Mouse (Mus musculus): ENCODE results near the gene Ube2k. TPM values are rescaled to one million over a fixed set of nuclear protein-coding genes. Genes with fewer than 3 reads are reported as not detected.
"Not testable (repeated sequence)": the region's sequence is repeated elsewhere in the genome, so short reads cannot be mapped to it uniquely, and the experiment has no call there.

Gene Ube2k
- polyA plus RNA-seq, 1 experiment from 2014 or later, result 107 TPM

- no peaks in the 10 kb centered on the region for H3K9me3 ChIP-seq (ENCODE audit: control insufficient read depth, low read length)
- H3K27me3 ChIP-seq (ENCODE audit: control insufficient read depth, insufficient read depth, low read length), result no peaks in the 10 kb centered on the region
- no peak overlapping the region for H3K4me2 ChIP-seq (ENCODE audit: low read length)
- no peak overlapping the region for H3K4me3 ChIP-seq (ENCODE audit: control insufficient read depth in 1 of 2, insufficient read depth in 1 of 2, low read depth in 1 of 2, low read length in 2 of 2)
- WGBS, result 24% methylated on average over 8 of the region's 8 CpGs
- ATAC-seq (ENCODE audit: insufficient number of reproducible peaks, insufficient read depth, low FRiP score, low read depth), result no peak
- no peak overlapping the region for H3K9ac ChIP-seq (ENCODE audit: low read length)
- no peaks in the 10 kb centered on the region for H3K36me3 ChIP-seq (ENCODE audit: control insufficient read depth, insufficient read depth, low read length)
- H3K4me1 ChIP-seq (ENCODE audit: control insufficient read depth in 2 of 2, insufficient read depth in 2 of 2, low read length in 2 of 2), result no peaks in the 10 kb centered on the region
- H3K27ac ChIP-seq (replicated peaks in 1 of 2; ENCODE audit: control insufficient read depth in 1 of 2, insufficient read depth in 1 of 2, low read depth in 2 of 2, low read length in 2 of 2), result no peak overlapping the region
Measured at GRCm38 (mm10) chr5:65525674-65526443, 11.2 kb upstream of the Ube2k start.

GRCm38 (mm10) chr5:65531283-65531682 is 5.8 kb upstream of the Ube2k start:
- H3K27me3 ChIP-seq (ENCODE audit: control insufficient read depth, insufficient read depth, low read length), result no peaks in the 10 kb centered on the region
- H3K4me1 ChIP-seq (ENCODE audit: control insufficient read depth in 2 of 2, insufficient read depth in 2 of 2, low read length in 2 of 2), result peaks cover 0 to 3% of the 10 kb centered on the region in 2 experiments; a peak in 2 of 4 replicates
- no peak overlapping the region for H3K9ac ChIP-seq (ENCODE audit: low read length)
- ATAC-seq (ENCODE audit: insufficient number of reproducible peaks, insufficient read depth, low FRiP score, low read depth), result no peak
- H3K27ac ChIP-seq (replicated peaks in 1 of 2; ENCODE audit: control insufficient read depth in 1 of 2, insufficient read depth in 1 of 2, low read depth in 2 of 2, low read length in 2 of 2), result no peak overlapping the region
- no peaks in the 10 kb centered on the region for H3K9me3 ChIP-seq (ENCODE audit: control insufficient read depth, low read length)
- H3K36me3 ChIP-seq (ENCODE audit: control insufficient read depth, insufficient read depth, low read length), result no peaks in the 10 kb centered on the region
- WGBS, result 83% methylated on average over 3 of the region's 3 CpGs
- no peak overlapping the region for H3K4me3 ChIP-seq (ENCODE audit: control insufficient read depth in 1 of 2, insufficient read depth in 1 of 2, low read depth in 1 of 2, low read length in 2 of 2)
- H3K4me2 ChIP-seq (ENCODE audit: low read length), result no peak overlapping the region

GRCm38 (mm10) chr5:65534496-65534895 is 2.5 kb upstream of the Ube2k start:
- Histone ChIP-seq H3K36me3 (ENCODE audit: control insufficient read depth, insufficient read depth, low read length) (no peaks in the 10 kb centered on the region), H3K4me3 (ENCODE audit: control insufficient read depth in 1 of 2, insufficient read depth in 1 of 2, low read depth in 1 of 2, low read length in 2 of 2) (no peak overlapping the region), H3K9ac (ENCODE audit: low read length) (no peak overlapping the region), H3K27ac (replicated peaks in 1 of 2; ENCODE audit: control insufficient read depth in 1 of 2, insufficient read depth in 1 of 2, low read depth in 2 of 2, low read length in 2 of 2) (no peak overlapping the region), H3K4me1 (ENCODE audit: control insufficient read depth in 2 of 2, insufficient read depth in 2 of 2, low read length in 2 of 2) (peaks cover 0 to 14% of the 10 kb centered on the region in 2 experiments; a peak in 3 of 4 replicates), H3K27me3 (ENCODE audit: control insufficient read depth, insufficient read depth, low read length) (no peaks in the 10 kb centered on the region), H3K9me3 (ENCODE audit: control insufficient read depth, low read length) (no peaks in the 10 kb centered on the region), H3K4me2 (ENCODE audit: low read length) (no peak overlapping the region)
- no peak for ATAC-seq (ENCODE audit: insufficient number of reproducible peaks, insufficient read depth, low FRiP score, low read depth)
- 74% methylated on average over 4 of the region's 4 CpGs for WGBS

- no peak overlapping the region for H3K27ac ChIP-seq (replicated peaks in 1 of 2; ENCODE audit: control insufficient read depth in 1 of 2, insufficient read depth in 1 of 2, low read depth in 2 of 2, low read length in 2 of 2)
Measured at GRCm38 (mm10) chr5:65535457-65536067, 1.5 kb upstream of the Ube2k start.

GRCm38 (mm10) chr5:65536068-65536465 is 966 bp upstream of the Ube2k start:
- Histone ChIP-seq H3K9ac (ENCODE audit: low read length) (peak overlapping the region; percentile 90), H3K4me3 (ENCODE audit: control insufficient read depth in 1 of 2, insufficient read depth in 1 of 2, low read depth in 1 of 2, low read length in 2 of 2) (peak overlapping the region; percentile 81 to 83), H3K4me2 (ENCODE audit: low read length) (peak overlapping the region; percentile 79), H3K27ac (replicated peaks in 1 of 2; ENCODE audit: control insufficient read depth in 1 of 2, insufficient read depth in 1 of 2, low read depth in 2 of 2, low read length in 2 of 2) (peak overlapping the region; percentile 96 to 98), H3K4me1 (ENCODE audit: control insufficient read depth in 2 of 2, insufficient read depth in 2 of 2, low read length in 2 of 2) (peaks cover 2 to 17% of the 10 kb centered on the region in 2 experiments)
- not testable (repeated sequence) for ATAC-seq (ENCODE audit: insufficient number of reproducible peaks, insufficient read depth, low FRiP score, low read depth); H3K36me3 ChIP-seq (ENCODE audit: control insufficient read depth, insufficient read depth, low read length); H3K9me3 ChIP-seq (ENCODE audit: control insufficient read depth, low read length); H3K27me3 ChIP-seq (ENCODE audit: control insufficient read depth, insufficient read depth, low read length)
- 75% methylated on average over 10 of the region's 10 CpGs for WGBS

More at GRCm38 (mm10) chr5:65535457-65536067, 1.5 kb upstream of the Ube2k start:
- no peak for ATAC-seq (ENCODE audit: insufficient number of reproducible peaks, insufficient read depth, low FRiP score, low read depth)
- no peak overlapping the region for H3K4me3 ChIP-seq (ENCODE audit: control insufficient read depth in 1 of 2, insufficient read depth in 1 of 2, low read depth in 1 of 2, low read length in 2 of 2)
- H3K9ac ChIP-seq (ENCODE audit: low read length), result no peak overlapping the region
- H3K27me3 ChIP-seq (ENCODE audit: control insufficient read depth, insufficient read depth, low read length), result no peaks in the 10 kb centered on the region
- H3K36me3 ChIP-seq (ENCODE audit: control insufficient read depth, insufficient read depth, low read length), result no peaks in the 10 kb centered on the region
- WGBS, result 67% methylated on average over 5 of the region's 5 CpGs
- H3K4me1 ChIP-seq (ENCODE audit: control insufficient read depth in 2 of 2, insufficient read depth in 2 of 2, low read length in 2 of 2), result peaks cover 2 to 17% of the 10 kb centered on the region in 2 experiments
- no peak overlapping the region for H3K4me2 ChIP-seq (ENCODE audit: low read length)
- H3K9me3 ChIP-seq (ENCODE audit: control insufficient read depth, low read length), result no peaks in the 10 kb centered on the region

DNA sequence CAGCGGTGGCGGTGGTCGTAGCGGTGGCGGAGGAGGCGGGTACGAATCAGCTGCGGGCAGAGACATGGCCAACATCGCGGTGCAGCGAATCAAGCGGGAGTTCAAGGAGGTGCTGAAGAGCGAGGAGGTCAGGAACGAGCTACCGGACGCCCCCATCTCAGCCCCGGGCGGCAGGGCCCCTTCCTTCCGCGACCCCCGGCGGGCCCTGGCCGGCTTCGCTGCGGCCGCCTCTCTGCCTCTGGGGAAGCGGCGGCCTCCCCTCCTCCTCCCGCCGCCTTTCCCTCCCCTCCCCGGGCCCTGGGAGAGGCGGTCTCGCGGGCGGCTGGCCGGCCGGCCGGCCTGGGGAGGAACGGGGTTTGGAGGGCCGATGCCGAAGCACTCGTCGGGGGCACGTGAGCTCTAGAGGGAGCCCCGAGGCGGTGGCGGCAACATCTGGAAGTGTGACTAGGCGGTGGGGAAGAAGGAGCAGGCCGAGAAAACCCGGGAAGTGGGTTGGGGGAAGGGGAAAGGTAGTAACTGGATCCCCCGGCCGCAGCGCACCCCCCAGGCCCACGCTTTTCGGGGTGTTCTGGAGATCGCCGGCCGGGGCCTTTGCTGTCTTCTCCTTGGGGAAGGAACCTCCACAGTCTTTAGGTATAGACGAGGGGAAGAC is 513 bp downstream of the Ube2k start:
- Histone ChIP-seq H3K27ac (replicated peaks in 1 of 2; ENCODE audit: control insufficient read depth in 1 of 2, insufficient read depth in 1 of 2, low read depth in 2 of 2, low read length in 2 of 2) (peak overlapping the region; percentile 96 to 98), H3K36me3 (ENCODE audit: control insufficient read depth, insufficient read depth, low read length) (no peaks in the 10 kb centered on the region), H3K4me2 (ENCODE audit: low read length) (peak overlapping the region; percentile 79), H3K4me1 (ENCODE audit: control insufficient read depth in 2 of 2, insufficient read depth in 2 of 2, low read length in 2 of 2) (peaks cover 2 to 17% of the 10 kb centered on the region in 2 experiments), H3K4me3 (ENCODE audit: control insufficient read depth in 1 of 2, insufficient read depth in 1 of 2, low read depth in 1 of 2, low read length in 2 of 2) (peak overlapping the region; percentile 81 to 83), H3K27me3 (ENCODE audit: control insufficient read depth, insufficient read depth, low read length) (no peaks in the 10 kb centered on the region), H3K9ac (ENCODE audit: low read length) (peak overlapping the region; percentile 90), H3K9me3 (ENCODE audit: control insufficient read depth, low read length) (no peaks in the 10 kb centered on the region)
- ATAC-seq (ENCODE audit: insufficient number of reproducible peaks, insufficient read depth, low FRiP score, low read depth), result peak; percentile 62
- WGBS, result under 1% methylated on average over 48 of the region's 59 CpGs

DNA sequence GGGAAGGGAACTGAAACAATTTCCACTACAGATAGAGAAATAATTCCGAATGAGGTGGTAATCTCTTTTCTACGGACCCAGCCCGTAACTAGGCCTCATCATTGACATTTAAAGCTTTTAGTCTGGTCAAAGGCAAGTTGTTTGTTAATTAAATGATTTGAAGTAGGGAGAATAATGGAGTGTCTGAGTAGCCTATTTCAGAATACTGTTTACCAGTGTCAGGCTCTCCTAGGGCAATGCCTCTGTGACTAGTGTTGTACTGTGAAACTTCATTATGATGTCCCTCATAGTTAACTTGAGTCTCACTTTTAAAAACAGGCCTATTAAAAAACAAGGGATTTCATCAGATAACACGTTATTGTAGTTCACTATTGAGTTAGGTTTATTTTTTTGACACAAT is 1.1 kb downstream of the Ube2k start:
- Histone ChIP-seq H3K27ac (replicated peaks in 1 of 2; ENCODE audit: control insufficient read depth in 1 of 2, insufficient read depth in 1 of 2, low read depth in 2 of 2, low read length in 2 of 2) (peak overlapping the region; percentile 96 to 98), H3K9me3 (ENCODE audit: control insufficient read depth, low read length) (no peaks in the 10 kb centered on the region), H3K4me2 (ENCODE audit: low read length) (peak overlapping the region; percentile 79), H3K4me3 (ENCODE audit: control insufficient read depth in 1 of 2, insufficient read depth in 1 of 2, low read depth in 1 of 2, low read length in 2 of 2) (peak overlapping the region; percentile 81 to 83), H3K4me1 (ENCODE audit: control insufficient read depth in 2 of 2, insufficient read depth in 2 of 2, low read length in 2 of 2) (peaks cover 2 to 17% of the 10 kb centered on the region in 2 experiments), H3K27me3 (ENCODE audit: control insufficient read depth, insufficient read depth, low read length) (no peaks in the 10 kb centered on the region), H3K9ac (ENCODE audit: low read length) (peak overlapping the region; percentile 90), H3K36me3 (ENCODE audit: control insufficient read depth, insufficient read depth, low read length) (no peaks in the 10 kb centered on the region)
- no peak for ATAC-seq (ENCODE audit: insufficient number of reproducible peaks, insufficient read depth, low FRiP score, low read depth)
- WGBS, result 0% methylated on average over 4 of the region's 4 CpGs

Data from heart, embryonic 14.5 days (tissue).